Mouse (Mus musculus) kidney, adult 10 weeks (tissue): Measurements from ENCODE around the gene Ccl2. TPM values are rescaled to one million over a fixed set of nuclear protein-coding genes. Genes with fewer than 3 reads are reported as not detected.

Source experiments
- polyA plus RNA-seq: library from polyadenylated mRNA; stranded (reverse); fragments of 350-450 nt; fragmentation: Illumina TruSeq; extraction: RNeasy Lipid Tissue Mini Kit (QIAGEN cat#74804); gene quantifications from one replicate; pipeline ENCODE4 v1.2.3, GENCODE M21; 2014; ENCODE audit warnings: low read depth, low replicate concordance

Ccl2 gene
- 3.0 TPM for polyA plus RNA-seq

DNA sequence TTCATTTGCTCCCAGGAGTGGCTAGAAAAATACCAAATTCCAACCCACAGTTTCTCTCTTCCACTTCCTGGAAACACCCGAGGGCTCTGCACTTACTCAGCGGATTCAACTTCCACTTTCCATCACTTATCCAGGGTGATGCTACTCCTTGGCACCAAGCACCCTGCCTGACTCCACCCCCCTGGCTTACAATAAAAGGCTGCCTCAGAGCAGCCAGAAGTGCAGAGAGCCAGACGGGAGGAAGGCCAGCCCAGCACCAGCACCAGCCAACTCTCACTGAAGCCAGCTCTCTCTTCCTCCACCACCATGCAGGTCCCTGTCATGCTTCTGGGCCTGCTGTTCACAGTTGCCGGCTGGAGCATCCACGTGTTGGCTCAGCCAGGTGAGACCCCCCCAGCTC is at the start of gene Ccl2:
Gene Ccl2 (plus strand): TSS at position 216 of the 400 bp plus-strand sequence.

DNA sequence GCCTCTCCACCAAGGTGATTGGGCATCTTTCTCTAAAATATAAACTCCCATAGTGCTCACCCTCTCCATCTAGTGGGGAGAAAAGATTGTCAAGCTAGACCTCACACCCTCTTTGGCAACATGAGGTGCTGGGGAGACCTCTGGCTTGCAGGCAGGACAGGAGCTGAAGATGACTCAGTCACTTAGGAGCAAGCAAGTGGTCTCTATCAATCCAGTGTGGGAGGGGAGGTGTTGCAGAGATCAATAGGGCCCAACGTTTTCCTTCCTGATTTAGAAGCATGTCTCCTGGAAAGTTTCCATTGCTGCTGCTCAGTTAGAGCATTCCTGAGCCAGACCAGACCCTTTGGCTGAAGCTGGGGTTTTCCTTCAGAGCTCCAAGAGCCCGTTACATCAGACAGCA is 3.2 kb downstream of the Ccl2 start, which contains the start of gene Gm17268:
Gene Gm17268 (minus strand): TSS at position 28 of the 400 bp plus-strand sequence.

DNA sequence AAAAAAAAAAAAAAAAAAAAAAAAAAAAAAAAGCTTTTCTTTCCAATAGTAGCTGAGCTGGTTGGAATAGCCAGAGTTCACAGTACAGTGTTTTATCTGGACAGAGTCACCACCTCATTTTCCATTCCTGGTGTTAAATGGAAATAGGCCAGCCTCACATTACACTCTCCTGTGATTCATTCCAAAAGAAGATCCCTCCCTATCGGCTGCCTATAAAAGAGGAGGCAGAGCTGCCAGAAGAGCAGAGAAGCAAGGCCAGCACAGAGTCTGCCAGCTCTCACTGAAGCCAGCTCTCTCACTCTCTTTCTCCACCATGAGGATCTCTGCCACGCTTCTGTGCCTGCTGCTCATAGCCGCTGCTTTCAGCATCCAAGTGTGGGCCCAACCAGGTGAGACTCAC is 10.1 kb downstream of the Ccl2 start, which contains the start of gene Ccl7:
Gene Ccl7 (plus strand): TSS at position 242 of the 400 bp plus-strand sequence.

DNA sequence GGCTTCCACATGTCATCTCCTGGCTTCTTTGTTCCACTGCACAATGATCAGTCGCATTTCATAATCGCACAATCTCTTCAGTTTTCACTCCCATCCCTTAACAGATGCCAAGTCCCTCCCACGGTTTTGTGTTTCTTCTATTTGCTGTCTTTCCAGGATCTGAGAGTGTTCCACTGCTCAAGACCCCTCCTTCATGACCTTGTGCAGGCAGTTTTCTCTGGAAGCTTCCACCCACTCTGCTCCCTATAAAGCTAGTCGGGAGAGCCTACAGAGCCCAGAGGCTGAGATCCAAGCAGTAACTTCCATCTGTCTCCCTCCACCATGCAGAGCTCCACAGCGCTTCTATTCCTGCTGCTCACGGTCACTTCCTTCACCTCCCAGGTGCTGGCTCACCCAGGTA is 22.3 kb downstream of the Ccl2 start, which contains the start of gene Ccl11:
Gene Ccl11 (plus strand): TSS at position 178 of the 400 bp plus-strand sequence.

Other genes starting within 250 kb of the Ccl2 start
- not detected for gene 5530401A14Rik, start 174.9 kb upstream of the Ccl2 start, polyA plus RNA-seq
- gene Asic2, start 67.1 kb upstream of the Ccl2 start, polyA plus RNA-seq: not detected
- gene Gm17268, start 3.0 kb downstream of the Ccl2 start, polyA plus RNA-seq: not detected
- not detected for gene Ccl7, start 10.1 kb downstream of the Ccl2 start, polyA plus RNA-seq
- 1.2 TPM for gene Ccl11, start 22.3 kb downstream of the Ccl2 start, polyA plus RNA-seq
- not detected for gene Ccl12, start 66.3 kb downstream of the Ccl2 start, polyA plus RNA-seq
- not detected for gene Ccl8, start 79.6 kb downstream of the Ccl2 start, polyA plus RNA-seq